Mouse (Mus musculus) heart, adult 8-10 months (tissue): ENCODE measurements around the gene Mon2. TPM values are rescaled to one million over a fixed set of nuclear protein-coding genes. Genes with fewer than 3 reads are reported as not detected.

ENCODE experiments used
- DNase-seq: peaks from one replicate; pipeline ENCODE4 v3.0.0; 2022; ENCODE audit warnings: low spot score
- total RNA-seq, 4 experiments: library from RNA; stranded (reverse); gene quantifications; 2 replicates each; pipeline ENCODE4 v1.2.4; 2022

Mon2 gene
- total RNA-seq, 4 experiments from 2014 or later: 36.2 to 47.2 (median 40.1) TPM

DNA sequence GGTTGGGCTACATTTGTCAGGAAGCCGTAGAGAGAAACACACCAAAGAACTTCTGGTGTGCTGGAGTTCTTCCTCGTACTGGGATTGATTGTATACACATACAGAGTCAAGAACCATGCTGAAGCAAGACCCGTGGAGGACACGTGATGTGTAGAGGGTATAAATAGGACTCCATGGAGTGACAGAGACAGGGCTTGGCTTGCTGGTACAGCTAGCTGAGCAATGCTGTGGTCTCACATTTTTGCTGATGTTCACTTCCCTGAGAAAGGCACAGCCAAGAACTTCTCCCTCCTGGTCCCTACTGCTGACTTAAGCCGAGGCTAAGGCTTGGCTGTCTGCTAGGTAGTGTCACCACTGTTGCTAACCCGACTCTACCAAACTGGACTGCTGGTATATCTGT lies 15.5 kb downstream of the Mon2 start:
- peak; percentile 73 for DNase-seq

DNA sequence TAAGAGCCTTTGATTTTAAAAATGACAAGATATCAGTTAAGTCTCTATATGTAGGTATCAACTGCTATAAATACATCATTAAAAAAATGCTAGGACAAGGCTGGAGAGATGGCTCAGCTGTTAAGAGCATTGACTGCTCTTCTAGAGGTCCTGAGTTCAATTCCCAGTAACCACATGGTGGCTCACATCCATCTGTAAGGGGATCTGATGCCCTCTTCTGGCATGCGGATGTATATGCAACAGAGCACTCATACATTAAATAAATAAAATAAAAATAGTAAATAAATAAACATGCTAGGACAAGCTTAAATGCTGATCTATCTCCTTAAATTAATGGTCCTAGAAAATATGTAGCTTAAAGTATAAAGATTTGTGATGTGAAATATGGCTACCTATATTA lies 19.2 kb downstream of the Mon2 start:
- DNase-seq: no peak

DNA sequence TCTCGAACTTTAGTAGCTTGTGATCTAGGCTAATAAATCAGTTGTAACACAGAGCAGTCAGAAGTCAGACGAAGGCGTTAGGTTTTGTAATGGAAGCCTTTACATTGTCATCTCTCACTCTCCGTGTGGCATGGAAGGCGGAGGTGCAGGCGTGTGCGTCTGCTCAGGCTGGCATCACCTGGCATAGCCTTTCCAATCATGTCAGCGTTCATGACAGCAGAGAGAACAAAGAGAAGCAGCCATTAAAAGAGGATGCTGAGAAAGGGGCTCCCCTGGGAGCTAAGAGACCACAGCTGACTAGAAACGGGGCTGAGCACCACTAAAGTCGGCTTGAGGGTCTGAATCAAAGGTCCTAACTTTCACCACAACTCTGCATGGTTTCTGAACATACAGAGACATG lies 19.8 kb downstream of the Mon2 start:
- no peak for DNase-seq

DNA sequence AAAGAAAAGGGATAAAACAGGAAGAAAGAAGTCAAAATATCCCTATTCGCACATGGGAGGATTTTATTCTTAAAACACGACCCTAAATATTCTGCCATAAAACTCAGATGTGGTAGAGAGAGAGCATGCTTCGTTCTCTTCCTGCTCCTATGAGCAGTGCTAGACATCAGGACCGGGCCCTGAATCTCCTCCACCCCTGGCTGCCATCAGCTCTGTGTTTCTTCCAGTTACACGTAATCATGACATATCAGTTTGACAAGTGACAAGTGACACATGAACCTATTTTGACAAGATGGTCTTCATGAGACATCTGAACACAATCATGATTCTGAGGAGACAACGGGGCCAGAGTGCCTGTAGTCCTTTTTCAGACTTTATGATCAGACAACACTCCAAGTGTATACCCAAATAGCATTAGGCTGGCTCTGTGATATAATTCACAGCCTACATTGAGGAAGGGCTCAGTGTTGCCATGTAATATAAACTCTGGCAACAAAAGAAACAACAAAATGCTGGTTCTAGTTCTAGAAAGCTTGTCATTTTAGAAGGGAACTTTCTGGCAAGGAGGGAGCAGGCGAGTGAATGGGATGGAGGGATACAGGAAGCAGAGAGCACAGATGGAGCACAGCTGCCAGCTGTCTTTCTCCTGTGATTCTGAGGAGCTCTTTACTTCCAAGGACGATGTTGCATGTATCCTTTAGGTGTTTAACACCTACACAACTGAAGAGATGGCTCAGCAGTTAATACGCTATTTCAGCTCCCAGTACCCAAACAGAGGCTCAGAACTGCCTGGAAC lies 20.9 kb downstream of the Mon2 start:
- DNase-seq: no peak

DNA sequence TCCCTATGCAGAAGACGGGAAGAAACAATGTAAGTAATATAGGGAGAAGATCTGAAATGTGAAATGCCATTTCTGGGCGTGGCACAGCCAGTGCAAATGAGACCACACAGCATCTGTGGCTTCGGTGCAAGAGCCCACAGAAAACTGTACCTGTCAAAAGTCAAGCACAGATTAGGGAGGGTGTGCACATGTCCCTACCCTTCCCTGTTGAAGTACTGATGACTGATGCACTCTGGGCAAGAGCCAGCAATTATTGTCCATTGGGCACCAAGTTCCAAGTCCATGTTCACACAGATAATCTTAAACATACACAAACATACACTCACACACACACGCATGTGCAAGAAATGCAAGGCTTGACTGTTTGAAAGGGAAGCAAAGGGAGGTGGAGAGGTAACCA lies 22.7 kb downstream of the Mon2 start:
- DNase-seq: no peak

DNA sequence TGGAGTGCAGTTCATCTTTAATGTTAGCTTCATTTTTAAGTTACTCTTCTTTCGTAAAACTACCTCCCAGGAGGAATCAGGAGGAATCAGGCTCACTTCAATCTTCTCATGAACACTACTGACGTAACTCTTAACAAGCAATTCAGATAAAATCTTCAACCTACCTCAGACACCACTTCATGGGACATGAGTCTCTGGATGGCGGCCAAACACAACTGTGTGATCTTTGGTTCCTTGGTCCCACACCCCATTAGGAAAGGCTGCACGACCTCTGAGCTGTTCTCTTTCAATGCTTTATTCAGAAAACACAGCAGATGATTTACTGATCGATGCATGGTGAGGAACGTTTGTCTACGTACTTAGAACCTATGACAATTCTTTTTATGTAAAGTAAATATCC lies 24.3 kb downstream of the Mon2 start:
- no peak for DNase-seq

DNA sequence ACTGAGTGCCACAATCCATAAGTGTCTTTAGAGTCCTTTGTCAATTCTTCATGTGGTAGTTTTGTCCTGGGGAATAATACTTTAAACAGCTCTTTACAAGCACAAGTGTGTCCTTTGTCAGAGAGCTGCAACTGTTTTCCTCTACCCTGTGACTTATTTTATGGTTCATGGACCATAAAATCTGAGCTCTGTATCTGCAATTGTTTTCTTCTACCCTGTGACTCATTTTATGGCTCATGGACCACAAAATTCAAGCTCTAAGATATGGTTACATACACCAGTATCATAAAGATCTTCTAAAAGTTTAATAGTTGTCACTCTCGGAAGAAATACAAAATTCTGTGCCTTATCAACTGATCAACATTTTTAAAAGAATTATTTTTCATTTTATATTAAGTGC lies 27.6 kb downstream of the Mon2 start:
- no peak for DNase-seq

DNA sequence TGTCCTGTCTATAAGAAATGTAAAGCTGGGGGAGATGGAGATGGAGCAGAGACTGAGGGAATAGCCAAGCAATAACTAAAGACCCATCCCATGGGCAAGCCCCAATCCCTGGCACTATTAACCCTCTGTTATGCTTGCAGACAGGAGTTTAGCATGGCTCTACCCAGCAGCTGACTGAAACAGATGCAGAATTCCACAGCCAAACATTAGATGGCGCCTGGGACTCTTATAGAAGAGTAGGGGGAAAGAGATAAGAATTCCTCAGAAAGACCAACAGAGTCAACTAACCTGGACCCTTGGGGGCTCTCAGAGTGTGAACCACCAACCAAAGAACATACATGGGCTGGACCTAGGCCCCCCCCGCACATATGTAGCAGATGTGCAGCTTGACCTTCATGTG lies 36.4 kb downstream of the Mon2 start:
- DNase-seq: no peak

DNA sequence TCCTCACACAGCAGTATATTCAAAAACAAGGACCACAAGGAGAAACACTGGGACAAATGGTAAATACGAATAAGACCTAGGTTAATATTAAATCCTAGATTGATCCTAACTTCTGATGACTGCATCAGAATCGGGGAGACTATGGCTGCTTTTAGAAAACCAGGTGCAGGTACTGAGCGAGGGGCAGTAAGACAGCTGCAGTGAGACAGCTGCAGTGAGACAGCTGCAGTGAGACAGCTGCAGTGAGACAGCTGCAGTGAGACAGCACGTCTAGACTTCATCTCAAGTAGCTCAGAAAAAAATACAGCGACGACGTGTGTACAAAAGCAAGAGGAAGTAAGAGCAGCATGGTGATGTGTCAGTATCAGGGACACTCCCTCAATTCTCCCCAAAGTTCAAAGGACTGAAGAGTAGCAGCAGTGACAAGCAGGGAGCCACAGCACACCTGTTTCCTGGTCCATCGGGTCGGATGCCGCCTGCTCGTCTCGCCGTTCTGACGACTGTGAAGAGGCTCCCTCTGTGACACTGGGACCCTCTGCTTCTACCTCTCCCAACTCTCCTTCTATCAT lies 44.1 kb downstream of the Mon2 start:
- DNase-seq: no peak

DNA sequence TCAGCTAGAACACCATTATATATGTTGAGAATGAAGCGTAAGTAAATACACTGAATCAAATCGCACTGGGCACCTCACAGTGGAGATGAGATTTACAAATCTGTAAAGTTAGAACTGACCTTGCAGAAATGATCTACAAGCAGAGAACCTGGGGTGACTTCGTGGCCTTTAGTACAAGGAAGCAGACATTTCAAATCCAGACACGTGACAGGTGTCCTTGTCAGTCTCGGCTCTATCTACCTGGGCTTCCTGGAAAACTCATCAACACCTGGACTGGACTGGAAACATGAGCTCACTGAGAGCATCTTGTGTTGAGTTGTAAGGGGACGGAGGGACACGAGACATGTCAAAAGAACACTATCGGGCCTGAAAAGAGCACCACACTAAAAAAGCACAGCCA lies 44.9 kb downstream of the Mon2 start:
- no peak for DNase-seq

DNA sequence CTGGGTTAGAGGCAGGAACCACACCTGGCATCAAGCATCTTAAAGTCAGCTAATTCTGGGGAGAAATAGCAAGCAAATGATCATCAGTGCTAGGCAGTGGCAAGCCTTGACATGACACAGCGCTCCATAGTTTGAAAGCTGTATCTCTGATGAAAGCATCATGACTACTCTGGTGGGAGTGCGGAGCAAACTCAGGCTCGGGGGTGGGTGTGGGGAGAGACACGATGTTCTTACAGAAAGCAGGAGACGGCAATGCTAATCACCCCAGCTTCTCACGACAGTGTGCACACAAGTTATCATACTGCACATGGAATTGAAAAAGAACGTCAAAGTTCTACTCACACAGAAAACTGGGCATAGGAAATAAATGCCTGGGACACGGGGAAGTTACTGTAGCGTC lies 45.7 kb downstream of the Mon2 start:
- no peak for DNase-seq

DNA sequence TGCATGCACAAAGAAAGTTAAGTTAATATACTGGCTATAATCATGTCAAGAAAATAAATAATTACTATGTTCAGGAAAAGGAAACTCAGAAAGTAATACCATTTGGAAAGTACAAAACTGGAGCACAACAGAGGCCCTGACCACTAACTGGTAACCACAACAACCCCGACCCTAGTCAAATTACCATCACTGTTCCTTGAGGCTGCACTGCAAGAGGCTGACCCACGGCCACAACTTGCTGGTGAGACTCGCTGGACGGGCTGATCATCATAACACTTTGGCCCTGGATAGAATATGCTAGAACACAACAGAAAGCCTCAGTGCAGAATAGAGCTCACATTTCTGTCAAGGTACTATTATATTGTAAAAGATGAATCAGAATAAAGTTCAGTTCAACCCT lies 47.4 kb downstream of the Mon2 start:
- no peak for DNase-seq

DNA sequence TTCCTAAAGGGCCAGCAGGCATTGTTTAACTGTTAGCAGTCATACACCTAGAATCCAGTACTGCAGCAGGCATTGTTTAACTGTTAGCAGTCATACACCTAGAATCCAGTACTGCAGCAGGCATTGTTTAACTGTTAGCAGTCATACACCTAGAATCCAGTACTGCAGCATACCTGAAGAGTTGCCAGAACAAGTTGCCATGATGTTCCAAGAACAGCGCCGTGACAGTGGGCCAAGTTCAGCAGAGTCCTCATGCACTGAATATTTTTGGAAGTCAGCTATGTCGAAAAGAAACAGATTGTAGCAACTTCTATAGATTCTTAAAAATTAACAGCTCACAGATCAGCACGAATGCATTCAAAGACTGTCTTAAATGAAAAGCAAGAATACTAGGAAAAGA lies 49.6 kb downstream of the Mon2 start:
- DNase-seq: peak; percentile 57

DNA sequence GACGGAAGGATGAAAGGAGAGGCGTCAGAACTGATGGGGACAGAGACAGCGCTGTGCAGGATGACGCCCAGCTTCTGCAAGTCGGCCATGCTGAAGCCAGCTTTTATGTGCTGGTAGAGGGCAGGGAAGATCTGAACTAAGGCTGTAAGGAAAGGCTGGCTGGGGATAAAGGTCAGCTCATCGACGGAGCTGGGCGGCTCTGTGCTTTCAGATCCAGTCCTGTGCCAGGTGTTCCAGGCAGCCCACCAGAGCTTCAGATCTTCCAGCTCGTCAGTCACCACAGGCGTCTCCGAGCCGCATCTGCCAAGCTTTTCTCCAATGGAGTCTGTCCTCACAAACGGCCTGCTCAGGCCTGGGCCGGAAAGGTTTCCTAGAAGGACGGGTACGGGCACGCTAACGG lies 62.9 kb downstream of the Mon2 start:
- DNase-seq: no peak

DNA sequence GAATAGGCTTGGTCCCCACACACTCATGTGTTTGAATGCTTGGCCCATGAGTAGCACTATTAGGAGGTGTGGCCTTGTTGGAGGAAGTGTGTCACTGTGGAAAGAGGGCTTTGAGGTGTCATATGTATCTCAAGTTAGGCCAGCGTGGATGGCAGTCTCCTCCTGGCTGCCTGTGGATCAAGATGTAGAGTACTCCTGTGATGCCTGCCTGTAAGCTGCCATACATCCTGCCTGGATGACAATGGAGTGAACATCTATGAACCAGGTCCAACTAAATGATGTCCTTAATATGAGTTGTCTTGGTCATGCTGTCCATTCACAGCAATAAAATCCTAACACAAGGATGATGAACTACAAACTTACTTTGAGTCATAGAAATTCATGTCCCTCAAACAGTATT lies 64.9 kb downstream of the Mon2 start:
- no peak for DNase-seq

DNA sequence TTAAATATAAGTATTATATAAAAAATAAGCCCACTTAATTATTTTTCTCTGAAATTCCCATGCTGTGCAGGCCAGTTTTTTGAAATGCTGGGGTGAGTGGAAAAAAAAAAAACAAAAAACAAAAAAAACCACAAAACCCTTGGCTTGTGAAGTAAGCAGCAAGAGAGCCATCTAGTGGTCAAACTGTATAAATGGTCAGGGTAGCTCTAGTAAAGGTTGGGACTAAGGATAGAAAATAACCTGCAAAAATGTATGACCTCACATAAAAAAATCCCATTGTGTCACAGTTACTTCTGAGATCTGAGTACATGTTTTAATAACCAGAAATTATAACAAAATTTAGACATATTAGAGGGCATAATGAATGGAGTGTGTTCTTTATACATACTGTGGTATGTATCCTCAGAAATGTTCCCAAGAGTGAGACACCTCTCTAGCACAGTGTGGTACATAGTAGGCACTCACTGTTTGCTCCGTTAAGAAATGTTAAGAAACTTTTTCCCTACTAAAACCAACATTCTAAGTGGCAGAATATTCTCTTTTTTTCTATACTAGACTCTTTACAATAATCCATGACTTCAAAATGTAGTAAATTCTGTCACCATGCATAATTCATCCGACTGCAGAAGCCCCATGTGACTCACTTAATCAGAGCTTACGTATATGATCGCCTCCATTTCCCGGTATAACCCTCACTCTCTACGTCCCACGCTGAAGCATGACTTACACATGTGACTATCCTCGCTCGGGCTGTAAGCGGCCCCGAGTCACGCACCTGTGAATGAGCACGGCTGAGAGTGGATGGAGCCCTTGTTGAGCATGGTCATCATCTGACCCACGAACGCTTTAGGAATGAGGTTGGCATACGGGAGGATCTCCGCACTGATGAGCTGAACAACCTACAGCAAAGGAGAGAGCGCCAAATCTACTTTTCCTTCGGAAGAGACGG lies 70.8 kb downstream of the Mon2 start:
- DNase-seq: peak; percentile 42

DNA sequence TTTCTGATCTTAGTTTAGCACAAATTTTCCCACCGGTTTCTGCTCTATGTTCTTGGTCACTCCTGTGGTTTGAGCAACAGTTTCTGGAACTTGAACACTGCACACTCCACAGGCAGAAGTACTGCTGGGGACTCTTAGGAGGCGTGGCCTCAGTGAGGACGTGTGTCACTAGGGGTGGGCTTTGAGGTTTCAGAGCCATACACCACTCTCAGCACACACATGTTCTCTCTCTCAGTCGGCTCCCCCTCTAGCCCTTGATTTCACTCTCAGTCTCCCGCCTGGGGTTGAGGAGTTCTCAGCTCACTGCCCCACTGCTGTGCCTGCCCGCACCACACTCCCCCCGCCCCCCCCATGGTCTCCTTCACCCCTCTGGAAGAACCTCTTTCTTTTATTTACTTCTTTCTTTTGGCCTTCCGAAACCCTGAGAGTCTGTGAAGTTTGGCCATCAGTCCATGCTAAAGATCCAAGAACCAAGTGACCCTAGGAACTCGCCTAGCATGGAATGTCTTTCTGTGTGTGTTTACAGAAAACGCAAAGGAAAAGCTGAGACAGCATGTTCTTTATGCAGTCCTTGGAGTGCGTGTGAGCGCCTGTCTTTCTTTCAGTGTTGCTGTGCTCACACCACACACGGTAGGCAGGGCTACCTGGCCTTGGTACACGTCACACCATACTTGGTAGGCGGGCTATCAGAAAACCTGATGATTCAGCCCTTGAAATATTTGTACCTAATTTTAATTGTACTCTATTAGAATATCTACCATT lies 71.6 kb downstream of the Mon2 start:
- no peak for DNase-seq

DNA sequence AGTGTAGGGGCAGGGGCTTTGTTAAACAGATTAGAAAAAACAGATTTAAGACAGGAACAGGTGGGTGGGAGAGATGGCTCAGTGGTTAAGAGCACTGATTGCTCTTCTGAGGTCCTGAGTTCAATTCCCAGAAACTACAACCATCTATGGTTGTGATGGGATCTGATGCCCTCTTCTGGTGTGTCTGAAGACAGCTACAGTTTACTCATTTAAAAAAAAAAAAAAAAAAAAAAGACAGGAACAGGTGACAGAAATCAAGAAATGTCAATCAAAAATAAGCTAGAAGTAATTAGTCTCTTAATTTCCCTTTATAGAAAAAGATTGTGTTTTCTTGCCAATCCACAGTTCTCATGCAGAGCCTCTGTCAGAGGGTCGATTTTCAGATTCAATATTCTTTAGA lies 74.3 kb downstream of the Mon2 start:
- no peak for DNase-seq

DNA sequence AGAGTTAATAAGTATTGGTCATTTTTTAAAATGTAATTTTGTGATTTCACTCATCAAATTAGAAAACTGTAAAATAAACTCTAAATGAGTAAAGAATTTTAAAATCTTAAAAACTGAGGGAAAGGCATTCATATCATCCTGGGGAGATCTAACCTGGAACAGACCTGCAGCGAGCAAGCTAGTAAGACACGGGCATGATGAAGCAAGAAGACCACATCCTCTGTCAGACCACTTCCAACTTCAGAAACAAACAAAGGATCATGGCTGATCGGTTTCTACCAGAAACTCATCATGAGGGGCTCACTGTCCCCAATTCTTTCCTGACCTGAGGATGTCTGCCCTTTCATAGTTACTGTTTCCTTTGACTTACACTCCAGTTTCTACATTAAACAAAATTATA lies 74.9 kb downstream of the Mon2 start:
- no peak for DNase-seq

DNA sequence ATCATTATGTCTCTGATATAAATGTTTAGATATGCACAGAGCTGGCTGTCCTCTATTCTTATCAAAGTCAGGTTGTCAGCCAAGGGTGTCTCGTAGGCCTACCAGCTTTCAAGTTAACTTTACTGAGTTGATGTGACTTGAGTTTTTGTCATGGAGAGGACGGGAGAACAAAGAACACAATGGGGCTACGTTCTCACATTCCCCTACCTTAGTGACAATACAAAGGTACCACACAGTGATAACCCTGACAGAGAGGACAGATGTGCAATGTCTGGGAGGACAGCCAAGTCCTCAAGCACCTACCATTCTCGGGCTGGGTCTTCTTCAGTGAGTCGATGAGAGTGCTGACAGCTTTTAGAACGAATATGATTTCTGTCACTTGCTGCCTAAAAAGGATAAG lies 76.9 kb downstream of the Mon2 start:
- no peak for DNase-seq

DNA sequence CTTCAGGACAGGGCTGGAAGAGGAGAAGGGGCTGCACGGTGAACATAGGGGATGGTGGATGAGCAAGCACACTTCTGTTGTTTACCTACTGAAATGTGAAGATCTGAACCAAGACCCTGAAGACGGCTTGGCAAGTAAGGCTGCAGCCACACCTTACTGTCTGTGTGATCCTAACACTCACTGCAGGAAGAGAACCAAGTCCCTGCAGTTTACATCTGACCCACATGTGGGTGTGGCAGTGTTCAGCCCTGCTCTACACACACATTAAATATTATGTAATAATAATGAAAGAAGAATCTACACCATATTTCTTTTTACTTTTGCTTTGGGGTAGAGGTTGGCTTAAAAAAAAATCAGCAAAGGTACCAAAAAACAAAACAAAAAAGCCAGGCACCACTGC lies 78.5 kb downstream of the Mon2 start:
- DNase-seq: no peak
